Mouse (Mus musculus) lung, postnatal 0 days (tissue): ENCODE data around the gene Chn2.

ENCODE experiments used
- CTCF ChIP-seq: IDR thresholded peaks from 2 replicates; pipeline ENCODE4 v1.5.1; 2016; ENCODE audit warnings: antibody characterized with exemption, mild to moderate bottlenecking
- EP300 ChIP-seq: IDR thresholded peaks from 2 replicates; pipeline ENCODE4 v1.6.1; 2016; ENCODE audit warnings: antibody characterized with exemption, mild to moderate bottlenecking, control low read depth

DNA sequence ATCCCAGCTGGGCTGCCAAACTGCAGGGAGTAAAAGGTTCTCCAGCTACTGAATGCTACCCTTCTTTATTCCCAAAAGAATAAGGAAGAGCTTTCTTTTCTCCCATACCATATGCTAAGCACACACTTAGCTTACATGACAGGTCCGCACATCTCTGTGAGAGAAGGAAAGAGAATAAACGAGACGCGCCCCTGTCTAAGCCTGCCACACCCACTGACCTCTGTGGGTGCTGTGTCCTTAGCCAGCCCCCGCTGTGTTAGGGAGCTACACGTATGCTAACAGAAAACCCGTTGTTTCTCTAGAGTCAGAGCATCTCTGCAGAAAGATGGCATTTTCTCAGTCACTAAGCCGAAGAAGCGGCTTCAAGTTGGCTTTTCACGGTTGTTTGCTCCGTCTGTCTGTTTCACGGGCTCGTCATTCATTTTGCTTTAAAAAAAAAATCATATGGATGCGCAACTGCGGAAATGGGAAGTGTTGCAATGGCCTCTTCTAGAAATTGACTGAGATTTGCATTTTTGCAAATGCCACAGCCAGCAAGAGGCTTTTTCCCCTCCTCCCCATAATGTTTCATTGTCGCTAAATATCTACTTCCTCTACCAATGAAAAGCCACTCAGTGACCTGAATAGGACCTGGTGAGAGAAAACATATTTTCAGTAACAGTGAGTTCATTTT, 30.8 kb upstream of the Chn2 start:
- TF ChIP-seq CTCF, result no peak
- TF ChIP-seq EP300, result no peak
